Mouse (Mus musculus) forebrain, postnatal 0 days (tissue): ENCODE results near the gene Rora. TPM values are rescaled to one million over a fixed set of nuclear protein-coding genes. Genes with fewer than 3 reads are reported as not detected.

Experiments used
- ATAC-seq: fragments of 200-750 bp; cut with Nextera tagmentation; 2 replicates; pipeline ENCODE4 v1.8.0; 2017; ENCODE audit warnings: mild to moderate bottlenecking, moderate library complexity
- DNase-seq: peaks from one replicate; pipeline ENCODE4 v3.0.0-alpha.2; 2015
- H3K27ac ChIP-seq: fragments of 300-500 bp; sonication (generic); 2 replicates; pipeline ENCODE4 v1.5.1; 2014; ENCODE audit warnings: low read depth, mild to moderate bottlenecking, antibody characterized with exemption, low read length, moderate library complexity, mixed read lengths
- H3K27me3 ChIP-seq: fragments of 300-500 bp; sonication (generic); 2 replicates; pipeline ENCODE4 v1.6.1; 2014; ENCODE audit warnings: mild to moderate bottlenecking, low read length, mixed read lengths; ENCODE audit not compliant: insufficient read depth
- H3K36me3 ChIP-seq: fragments of 300-500 bp; sonication (generic); 2 replicates; pipeline ENCODE4 v1.6.1; 2014; ENCODE audit warnings: mild to moderate bottlenecking, moderate library complexity; ENCODE audit not compliant: insufficient read depth
- H3K4me1 ChIP-seq: fragments of 300-500 bp; sonication (generic); 2 replicates; pipeline ENCODE4 v1.6.1; 2014; ENCODE audit warnings: antibody characterized with exemption; ENCODE audit not compliant: insufficient read depth
- H3K4me2 ChIP-seq: fragments of 300-500 bp; sonication (generic); 2 replicates; pipeline ENCODE4 v1.6.1; 2014; ENCODE audit warnings: low read depth, mild to moderate bottlenecking, moderate library complexity
- H3K4me3 ChIP-seq: fragments of 300-500 bp; sonication (generic); 2 replicates; pipeline ENCODE4 v1.5.1; 2014; ENCODE audit warnings: low read depth, low read length, mixed read lengths
- H3K9ac ChIP-seq: fragments of 300-500 bp; sonication (generic); 2 replicates; pipeline ENCODE4 v1.6.1; 2014; ENCODE audit warnings: mild to moderate bottlenecking
- H3K9me3 ChIP-seq: fragments of 300-500 bp; sonication (generic); 2 replicates; pipeline ENCODE4 v1.6.1; 2016; ENCODE audit warnings: low read length
- CTCF ChIP-seq: sonication (generic); IDR thresholded peaks from 2 replicates; pipeline ENCODE4 v1.5.1; 2016; ENCODE audit warnings: antibody characterized with exemption, control low read depth, low read depth
- WGBS: fragments of 180-500 bp; shearing (Covaris S2); extraction: QIAGEN DNeasy Blood & Tissue Kit; methylation state at CpG from one replicate; pipeline ENCODE4 v1.1.7; 2014; 5-methylcytosine and 5-hydroxymethylcytosine counted together
- polyA plus RNA-seq: library from polyadenylated mRNA; unstranded; fragments of >200 nt; fragmentation: Nextera tagmentation; extraction: Ambion mirVana; gene quantifications from 2 replicates; pipeline ENCODE4 v1.2.1, GENCODE M21; 2015
- total RNA-seq: library from RNA; depleted of rRNA; stranded (reverse); fragments of >200 nt; gene quantifications from 2 replicates; pipeline ENCODE4 v1.2.3, GENCODE M21; 2014

The Rora gene
- total and polyA plus RNA-seq, 2 experiments from 2014 or later = 9.8 to 23.9 TPM

GRCm38 (mm10) chr9:69181411-69181810 is 527.8 kb downstream of the Rora start:
- no peak for ATAC-seq
- Histone ChIP-seq H3K4me3 (no peak overlapping the region), H3K9ac (no peak overlapping the region), H3K9me3 (no peaks in the 10 kb centered on the region), H3K36me3 (no peaks in the 10 kb centered on the region), H3K27me3 (no peaks in the 10 kb centered on the region), H3K4me1 (no peaks in the 10 kb centered on the region), H3K4me2 (no peak overlapping the region), H3K27ac (no peak overlapping the region)
- no peak for TF ChIP-seq CTCF
- no peak for DNase-seq

- Histone ChIP-seq H3K4me3 (no peak overlapping the region), H3K9me3 (no peaks in the 10 kb centered on the region), H3K36me3 (no peaks in the 10 kb centered on the region), H3K9ac (no peak overlapping the region), H3K27me3 (no peaks in the 10 kb centered on the region), H3K27ac (no peak overlapping the region), H3K4me2 (no peak overlapping the region), H3K4me1 (no peaks in the 10 kb centered on the region)
- DNase-seq (no peak), ATAC-seq (no peak)
- WGBS = 78% methylated on average over 4 of the region's 4 CpGs
- TF ChIP-seq CTCF = no peak
Measured at GRCm38 (mm10) chr9:69183888-69184287, 530.3 kb downstream of the Rora start.

- DNase-seq (no peak), ATAC-seq (no peak)
- Histone ChIP-seq H3K4me2 (no peak overlapping the region), H3K4me3 (no peak overlapping the region), H3K9me3 (no peaks in the 10 kb centered on the region), H3K27me3 (no peaks in the 10 kb centered on the region), H3K9ac (no peak overlapping the region), H3K4me1 (no peaks in the 10 kb centered on the region), H3K36me3 (no peaks in the 10 kb centered on the region), H3K27ac (no peak overlapping the region)
- no peak for TF ChIP-seq CTCF
- 38% methylated on average over 1 of the region's 1 CpGs for WGBS
Measured at GRCm38 (mm10) chr9:69190726-69191125, 537.1 kb downstream of the Rora start.

- ATAC-seq (no peak), DNase-seq (no peak)
- H3K27ac ChIP-seq = no peak overlapping the region
- no peaks in the 10 kb centered on the region for H3K36me3 ChIP-seq
- no peak overlapping the region for H3K9ac ChIP-seq
- H3K9me3 ChIP-seq = no peaks in the 10 kb centered on the region
- no peak overlapping the region for H3K4me2 ChIP-seq
- TF ChIP-seq CTCF = no peak
- no peaks in the 10 kb centered on the region for H3K4me1 ChIP-seq
- WGBS = 93% methylated on average over 8 of the region's 8 CpGs
- no peaks in the 10 kb centered on the region for H3K27me3 ChIP-seq
- H3K4me3 ChIP-seq = no peak overlapping the region
Measured at GRCm38 (mm10) chr9:69192446-69192845, 538.9 kb downstream of the Rora start.

- Histone ChIP-seq H3K4me1 (no peaks in the 10 kb centered on the region), H3K4me3 (no peak overlapping the region), H3K36me3 (no peaks in the 10 kb centered on the region), H3K9me3 (no peaks in the 10 kb centered on the region), H3K9ac (no peak overlapping the region), H3K27me3 (no peaks in the 10 kb centered on the region), H3K27ac (no peak overlapping the region), H3K4me2 (no peak overlapping the region)
- ATAC-seq = no peak
- peak; percentile 53 for DNase-seq
- no peak for TF ChIP-seq CTCF
- 81% methylated on average over 13 of the region's 13 CpGs for WGBS
Measured at GRCm38 (mm10) chr9:69194638-69195605, 541.3 kb downstream of the Rora start.

GRCm38 (mm10) chr9:69213796-69214195 is 560.2 kb downstream of the Rora start:
- H3K27me3 ChIP-seq = no peaks in the 10 kb centered on the region
- H3K4me3 ChIP-seq = no peak overlapping the region
- no peak for TF ChIP-seq CTCF
- DNase-seq (peak; percentile 47), ATAC-seq (no peak)
- no peak overlapping the region for H3K4me2 ChIP-seq
- no peaks in the 10 kb centered on the region for H3K9me3 ChIP-seq
- H3K4me1 ChIP-seq = 0 out of 2 replicates have a peak, but pooled peaks cover 9% of the 10 kb centered on the region
- WGBS = 29% methylated on average over 5 of the region's 5 CpGs
- no peak overlapping the region for H3K9ac ChIP-seq
- H3K27ac ChIP-seq = no peak overlapping the region
- H3K36me3 ChIP-seq = no peaks in the 10 kb centered on the region

GRCm38 (mm10) chr9:69224841-69225240 is 571.3 kb downstream of the Rora start:
- Histone ChIP-seq H3K36me3 (no peaks in the 10 kb centered on the region), H3K27me3 (no peaks in the 10 kb centered on the region), H3K4me3 (no peak overlapping the region), H3K27ac (no peak overlapping the region), H3K9me3 (no peaks in the 10 kb centered on the region), H3K4me2 (no peak overlapping the region), H3K9ac (no peak overlapping the region), H3K4me1 (no peaks in the 10 kb centered on the region)
- DNase-seq = no peak
- TF ChIP-seq CTCF = no peak
- WGBS = 77% methylated on average over 3 of the region's 3 CpGs
- ATAC-seq = no peak
